Comparison of ENCODE assay signal across 8 mouse cellular contexts in the genomic region with DNA sequence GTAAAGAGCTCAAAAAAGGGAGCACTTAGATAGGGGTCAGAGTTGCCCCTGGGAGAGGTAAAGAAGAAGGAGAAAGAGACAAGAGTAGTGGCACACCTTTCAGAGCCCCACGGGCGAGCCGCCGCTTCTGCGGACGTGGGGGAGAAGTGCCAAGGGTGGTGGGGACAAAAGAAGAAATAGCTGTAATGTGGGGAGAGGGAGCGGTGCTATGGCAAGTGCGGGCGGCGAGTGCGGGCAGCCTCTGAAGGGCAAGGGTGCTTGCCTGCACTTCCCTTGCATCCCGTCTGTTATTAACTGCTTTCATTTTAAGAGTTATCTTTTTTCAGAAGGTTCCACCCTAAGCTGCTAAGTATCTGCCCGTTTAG. TPM values are rescaled to one million over a fixed set of nuclear protein-coding genes. Genes with fewer than 3 reads are reported as not detected.
DNase-seq lines count a peak whose midpoint lies in the region; ATAC-seq and TF ChIP-seq lines count a peak whose summit lies in the region.

No protein-coding gene starts in this region.

- TF ChIP-seq EP300 in lung, postnatal 0 days (IDR thresholded peaks at IDR 0.05) = no peak
- TF ChIP-seq EP300 in heart, postnatal 0 days (IDR thresholded peaks at IDR 0.05; ENCODE audit: low read depth) = no peak
- no peak for TF ChIP-seq EP300 in liver, postnatal 0 days (IDR thresholded peaks at IDR 0.05; ENCODE audit: low read depth)

- H3K36me3 ChIP-seq in lung, postnatal 0 days (ENCODE audit: insufficient read depth, low read length) = no peaks in the 10 kb centered on the region
- no peaks in the 10 kb centered on the region for H3K36me3 ChIP-seq in heart, postnatal 0 days (replicated peaks; ENCODE audit: control insufficient read depth, insufficient read depth, low read length)
- no peaks in the 10 kb centered on the region for H3K36me3 ChIP-seq in liver, postnatal 0 days (replicated peaks; ENCODE audit: insufficient read depth, low read length)

- no peak overlapping the region for H3K27ac ChIP-seq in lung, postnatal 0 days (ENCODE audit: low read length)
- H3K27ac ChIP-seq in heart, postnatal 0 days (ENCODE audit: low read depth) = no peak overlapping the region
- H3K27ac ChIP-seq in liver, postnatal 0 days (ENCODE audit: low read depth) = no peak overlapping the region

- H3K9ac ChIP-seq in lung, postnatal 0 days (replicated peaks; ENCODE audit: low read depth) = no peak overlapping the region
- no peak overlapping the region for H3K9ac ChIP-seq in heart, postnatal 0 days (replicated peaks; ENCODE audit: low read depth, low read length)
- peak overlapping the region; percentile 55 for H3K9ac ChIP-seq in liver, postnatal 0 days (replicated peaks)

- H3K4me3 ChIP-seq in lung, postnatal 0 days (ENCODE audit: low read depth, low read length) = peak overlapping the region; percentile 56
- H3K4me3 ChIP-seq in heart, postnatal 0 days (ENCODE audit: low read depth, low read length) = peak overlapping the region; percentile 74
- H3K4me3 ChIP-seq in liver, postnatal 0 days (ENCODE audit: low read depth, low read length) = peak overlapping the region; percentile 63

- H3K4me2 ChIP-seq in lung, postnatal 0 days (replicated peaks; ENCODE audit: low read depth, low read length) = peak overlapping the region; percentile 96
- H3K4me2 ChIP-seq in heart, postnatal 0 days (ENCODE audit: low read depth, low read length) = peak overlapping the region; percentile 99
- peak overlapping the region; percentile 94 for H3K4me2 ChIP-seq in liver, postnatal 0 days (ENCODE audit: low read depth, low read length)

- no peaks in the 10 kb centered on the region for H3K9me3 ChIP-seq in lung, postnatal 0 days (ENCODE audit: low read length)
- H3K9me3 ChIP-seq in heart, postnatal 0 days (replicated peaks; ENCODE audit: control insufficient read depth, low read length) = no peaks in the 10 kb centered on the region
- H3K9me3 ChIP-seq in liver, postnatal 0 days (ENCODE audit: low read length) = no peaks in the 10 kb centered on the region

- H3K4me1 ChIP-seq in lung, postnatal 0 days (ENCODE audit: insufficient read depth, low read depth, low read length) = no peaks in the 10 kb centered on the region; the same call in 1 of the 2 replicates
- no peaks in the 10 kb centered on the region for H3K4me1 ChIP-seq in heart, postnatal 0 days (ENCODE audit: control insufficient read depth, insufficient read depth)
- peaks cover 10% of the 10 kb centered on the region; the same call in 1 of the 2 replicates for H3K4me1 ChIP-seq in liver, postnatal 0 days (ENCODE audit: insufficient read depth)

- ATAC-seq in lung, postnatal 0 days = 0 out of 2 replicates have a peak, but pooled peaks have one; percentile 4
- no peak for ATAC-seq in heart, postnatal 0 days (ENCODE audit: insufficient read depth, low read depth)
- no peak; the same call in 1 of the 2 replicates for ATAC-seq in liver, postnatal 0 days
- ATAC-seq in CD4-positive, CD25-positive, alpha-beta regulatory T cell, adult 4 months = no peak

- H3K27me3 ChIP-seq in lung, postnatal 0 days (replicated peaks; ENCODE audit: insufficient read depth, low read length) = no peaks in the 10 kb centered on the region
- no peaks in the 10 kb centered on the region for H3K27me3 ChIP-seq in heart, postnatal 0 days (ENCODE audit: control insufficient read depth, insufficient read depth, low read length)
- H3K27me3 ChIP-seq in liver, postnatal 0 days (ENCODE audit: insufficient read depth, low read length) = no peaks in the 10 kb centered on the region

- WGBS in lung, postnatal 0 days = under 1% methylated on average over 13 of the region's 13 CpGs
- 0% methylated on average over 10 of the region's 13 CpGs for WGBS in heart, postnatal 0 days
- 0% methylated on average over 13 of the region's 13 CpGs for WGBS in liver, postnatal 0 days (ENCODE audit: insufficient replicate concordance)

- peak; percentile 3 for DNase-seq in cerebellum, adult 8-10 months
- DNase-seq in cerebellum, adult 9-10 months = no peak
- DNase-seq in lung, postnatal 0 days (ENCODE audit: low spot score) = no peak
- DNase-seq in lung, postnatal 36 days = no peak
- no peak for DNase-seq in heart, postnatal 0 days (ENCODE audit: low spot score)
- DNase-seq in liver, postnatal 0 days = no peak
- no peak for DNase-seq in layer of hippocampus, postnatal 36 days

- no peak for TF ChIP-seq CTCF in lung, postnatal 0 days (IDR thresholded peaks at IDR 0.05)
- no peak for TF ChIP-seq CTCF in heart, postnatal 0 days (IDR thresholded peaks at IDR 0.05; ENCODE audit: low read depth)
- TF ChIP-seq CTCF in liver, postnatal 0 days (IDR thresholded peaks at IDR 0.05; ENCODE audit: low read depth) = no peak

RNA-seq across cellular contexts. Expression of a gene that starts 21.4 kb away (rescaled TPM):
- polyA plus RNA-seq in lung, postnatal 0 days (2015; fragmentation: Nextera tagmentation; extraction: Ambion mirVana) = not detected in 2 replicates
- not detected in 2 replicates for total RNA-seq in heart, postnatal 0 days (2014; rRNA removed; ENCODE audit: low replicate concordance)
- polyA plus RNA-seq in heart, postnatal 0 days (2015; fragmentation: Nextera tagmentation; extraction: Ambion mirVana) = not detected in 2 replicates
- polyA plus RNA-seq in liver, postnatal 0 days (2015; fragmentation: Nextera tagmentation; extraction: Ambion mirVana) = not detected in 2 replicates
- polyA plus RNA-seq in CD4-positive, CD25-positive, alpha-beta regulatory T cell, adult 4 months (2017; shearing (Covaris generic)) = not detected
- total RNA-seq in layer of hippocampus, postnatal 36 days (2021) = not detected

RNA-seq across cellular contexts. Expression of a gene that starts 29.2 kb away (rescaled TPM):
- not detected in 2 replicates for polyA plus RNA-seq in lung, postnatal 0 days (2015; fragmentation: Nextera tagmentation; extraction: Ambion mirVana)
- total RNA-seq in heart, postnatal 0 days (2014; rRNA removed; ENCODE audit: low replicate concordance) = not detected in 2 replicates
- polyA plus RNA-seq in heart, postnatal 0 days (2015; fragmentation: Nextera tagmentation; extraction: Ambion mirVana) = not detected in 2 replicates
- polyA plus RNA-seq in liver, postnatal 0 days (2015; fragmentation: Nextera tagmentation; extraction: Ambion mirVana) = not detected in 2 replicates
- polyA plus RNA-seq in CD4-positive, CD25-positive, alpha-beta regulatory T cell, adult 4 months (2017; shearing (Covaris generic)) = under 1 TPM in 1 of 2 experiments, not detected in 1; 0.34 TPM
- total RNA-seq in layer of hippocampus, postnatal 36 days (2021) = not detected
